Mouse (Mus musculus) liver, embryonic 12.5 days (tissue): ENCODE data around the gene Mrgprb3. TPM values are rescaled to one million over a fixed set of nuclear protein-coding genes. Genes with fewer than 3 reads are reported as not detected.

ENCODE experiments used
- ATAC-seq: fragments of 200-750 bp; cut with Nextera tagmentation; 2 replicates; pipeline ENCODE4 v1.8.0; 2017; ENCODE audit warnings: moderate number of reproducible peaks, mild to moderate bottlenecking, moderate library complexity
- H3K27ac ChIP-seq: fragments of 300-500 bp; sonication (generic); 2 replicates; pipeline ENCODE4 v1.5.1; 2016; ENCODE audit warnings: mild to moderate bottlenecking
- H3K27me3 ChIP-seq: fragments of 300-500 bp; sonication (generic); replicated peaks from 2 replicates; pipeline ENCODE4 v1.6.1; 2016; ENCODE audit warnings: mild to moderate bottlenecking, moderate library complexity
- H3K36me3 ChIP-seq: fragments of 300-500 bp; sonication (generic); 2 replicates; pipeline ENCODE4 v1.6.1; 2016; ENCODE audit warnings: mild to moderate bottlenecking, moderate library complexity
- H3K4me1 ChIP-seq: fragments of 300-500 bp; sonication (generic); 2 replicates; pipeline ENCODE4 v1.6.1; 2016
- H3K4me2 ChIP-seq: fragments of 300-500 bp; sonication (generic); 2 replicates; pipeline ENCODE4 v1.6.1; 2016; ENCODE audit warnings: mild to moderate bottlenecking, moderate library complexity
- H3K4me3 ChIP-seq: fragments of 300-500 bp; sonication (generic); 2 replicates; pipeline ENCODE4 v1.5.1; 2016; ENCODE audit warnings: mild to moderate bottlenecking, moderate library complexity
- H3K9ac ChIP-seq: fragments of 300-500 bp; sonication (generic); 2 replicates; pipeline ENCODE4 v1.6.1; 2016; ENCODE audit warnings: mild to moderate bottlenecking, moderate library complexity
- H3K9me3 ChIP-seq: fragments of 300-500 bp; sonication (generic); replicated peaks from 2 replicates; pipeline ENCODE4 v1.6.1; 2016; ENCODE audit warnings: mild to moderate bottlenecking, moderate library complexity
- WGBS: fragments of 180-500 bp; shearing (Covaris S2); methylation state at CpG from one replicate; pipeline ENCODE4 v1.1.7; 2016; ENCODE audit not compliant: insufficient replicate concordance; 5-methylcytosine and 5-hydroxymethylcytosine counted together
- polyA plus RNA-seq: library from polyadenylated mRNA; unstranded; fragments of >200 nt; fragmentation: Nextera tagmentation; extraction: Ambion mirVana; gene quantifications from 2 replicates; pipeline ENCODE4 v1.2.1, GENCODE M21; 2016

Gene Mrgprb3
- polyA plus RNA-seq: not detected in 2 replicates

DNA sequence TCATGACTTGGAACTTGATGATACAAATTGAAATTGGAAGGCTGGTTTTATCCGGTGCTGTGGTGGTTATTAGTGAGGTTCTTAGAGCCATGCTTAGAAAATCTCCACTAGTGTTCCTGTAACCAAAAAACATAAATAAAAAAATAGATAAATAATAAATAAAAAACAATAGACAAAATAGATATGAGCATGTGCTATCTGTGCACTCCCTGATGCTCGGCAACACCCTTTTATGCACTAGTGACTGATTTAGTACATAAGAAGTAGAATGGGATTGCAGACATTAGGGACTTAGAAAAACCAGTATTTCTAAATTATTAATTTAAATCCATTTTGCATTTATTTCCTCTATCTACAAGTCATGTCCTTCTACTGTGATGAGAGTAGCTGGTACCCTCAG is at the start of gene Mrgprb3:
TSS of gene Mrgprb3 (minus strand) at position 101 of the 400 bp plus-strand sequence.
- no peak within 1 kb of the TSS for H3K9ac ChIP-seq
- no peak within 1 kb of the TSS for H3K27ac ChIP-seq
- no peak within 1 kb of the TSS for H3K4me2 ChIP-seq
- H3K9me3 ChIP-seq: 0 out of 2 replicates have a peak, but pooled peaks cover 4% of the 10 kb centered on the region
- H3K27me3 ChIP-seq: no peaks in the 10 kb centered on the region
- WGBS: 83% methylated on average over 2 of the region's 2 CpGs
- no peak for ATAC-seq
- H3K4me1 ChIP-seq: no peaks in the 10 kb centered on the region
- no peak within 1 kb of the TSS for H3K4me3 ChIP-seq
- no peaks in the 10 kb centered on the region for H3K36me3 ChIP-seq

Other genes starting within 250 kb of the Mrgprb3 start
- gene Mrgprb1, start 187.5 kb downstream of the Mrgprb3 start, polyA plus RNA-seq: not detected in 2 replicates
- not detected in 2 replicates for gene Mrgprx2, start 144.5 kb downstream of the Mrgprb3 start, polyA plus RNA-seq
- gene Mrgprb2, start 85.7 kb downstream of the Mrgprb3 start, polyA plus RNA-seq: not detected in 2 replicates
- gene Zdhhc13, start 145.2 kb upstream of the Mrgprb3 start, polyA plus RNA-seq: 20.2 and 22.5 TPM in 2 replicates
- gene Csrp3, start 204.2 kb upstream of the Mrgprb3 start, polyA plus RNA-seq: 0.27 and 0.86 TPM in 2 replicates
- 34.5 and 38.7 TPM in 2 replicates for gene E2f8, start 237.8 kb upstream of the Mrgprb3 start, polyA plus RNA-seq